Mouse (Mus musculus): ENCODE data around the gene Cenpw.

Cenpw gene

GRCm38 (mm10) chr10:30199916-30200826 is at the start of gene Cenpw:
TSS of gene Cenpw (minus strand) at chr10:30200560.
- peak; percentile 92 to 95 for DNase-seq (ENCODE audit: low spot score in 2 of 2)

- no peak for DNase-seq (ENCODE audit: low spot score in 2 of 2)
Measured at GRCm38 (mm10) chr10:30249654-30250053, 49.3 kb upstream of the Cenpw start.

- DNase-seq (ENCODE audit: low spot score in 2 of 2) = peak in 1 of 2 experiments; percentile 52
Measured at GRCm38 (mm10) chr10:30199501-30199900, 859 bp downstream of the Cenpw start.

GRCm38 (mm10) chr10:30167700-30168099 is 32.7 kb downstream of the Cenpw start:
- no peak for DNase-seq (ENCODE audit: low spot score in 2 of 2)
